Mouse (Mus musculus) hindlimb bud, embryonic 11.5 days (tissue): Measurements from ENCODE around the gene Flywch1.
A peak's percentile ranks its signal among the peaks of the same experiment; 100 is the strongest.

ENCODE experiments used
- DNase-seq: peaks from one replicate; pipeline ENCODE4 v3.0.0-alpha.2; 2012; ENCODE audit warnings: low read depth, low spot score; ENCODE audit errors: extremely low spot score

Flywch1 gene

GRCm38 (mm10) chr17:23745301-23746251 lies 25.8 kb downstream of the Flywch1 start, which contains the start of gene Kremen2:
TSS of gene Kremen2 (minus strand) at chr17:23745833.
- no peak for DNase-seq

- DNase-seq: no peak
Measured at GRCm38 (mm10) chr17:23744651-23745050, 26.8 kb downstream of the Flywch1 start.

- no peak for DNase-seq
Measured at GRCm38 (mm10) chr17:23744076-23744475, 27.3 kb downstream of the Flywch1 start.

GRCm38 (mm10) chr17:23742941-23743340 lies 28.5 kb downstream of the Flywch1 start:
- DNase-seq: no peak

GRCm38 (mm10) chr17:23742210-23742793 lies 29.1 kb downstream of the Flywch1 start:
- no peak for DNase-seq

- no peak for DNase-seq
Measured at GRCm38 (mm10) chr17:23741359-23742209, 29.8 kb downstream of the Flywch1 start.

- DNase-seq: no peak
Measured at GRCm38 (mm10) chr17:23740598-23741021, 30.8 kb downstream of the Flywch1 start, which contains the start of gene Paqr4. TSS of gene Paqr4 (minus strand) at chr17:23740867.

- DNase-seq: no peak
Measured at GRCm38 (mm10) chr17:23740136-23740584, 31.2 kb downstream of the Flywch1 start.

GRCm38 (mm10) chr17:23739202-23740135 lies 31.9 kb downstream of the Flywch1 start:
- DNase-seq: no peak

GRCm38 (mm10) chr17:23738836-23739201 lies 32.6 kb downstream of the Flywch1 start:
- no peak for DNase-seq

- no peak for DNase-seq
Measured at GRCm38 (mm10) chr17:23737493-23738445, 33.6 kb downstream of the Flywch1 start.

GRCm38 (mm10) chr17:23734341-23734740 lies 37.1 kb downstream of the Flywch1 start:
- DNase-seq: no peak

- no peak for DNase-seq
Measured at GRCm38 (mm10) chr17:23730441-23730840, 41.0 kb downstream of the Flywch1 start.

GRCm38 (mm10) chr17:23726758-23727142 lies 44.7 kb downstream of the Flywch1 start:
- no peak for DNase-seq

GRCm38 (mm10) chr17:23725999-23726757 lies 45.2 kb downstream of the Flywch1 start, which contains the start of gene Pkmyt1:
TSS of gene Pkmyt1 (plus strand) at chr17:23726336.
- DNase-seq: peak; percentile 77

GRCm38 (mm10) chr17:23725477-23725876 lies 45.9 kb downstream of the Flywch1 start:
- no peak for DNase-seq

GRCm38 (mm10) chr17:23722376-23723125 lies 48.9 kb downstream of the Flywch1 start, which contains the start of gene 1520401A03Rik:
TSS of gene 1520401A03Rik (minus strand) at chr17:23722783.
- no peak for DNase-seq
